Comparison of ENCODE assay signal across 8 mouse cellular contexts in genomic region chr11:78512025-78512957, GRCm38 (mm10). TPM values are rescaled to one million over a fixed set of nuclear protein-coding genes. Genes with fewer than 3 reads are reported as not detected.
A peak's percentile ranks its signal among the peaks of the same experiment; 100 is the strongest.
DNase-seq lines count a peak whose midpoint lies in the region; ATAC-seq lines count a peak whose summit lies in the region.

Tmem199 (minus strand) TSS chr11:78512172.
Poldip2 (plus strand) TSS chr11:78512193.

- H3K9me3 ChIP-seq in heart, embryonic 13.5 days: no peaks in the 10 kb centered on the region
- H3K9me3 ChIP-seq in liver, embryonic 12.5 days (replicated peaks): no peaks in the 10 kb centered on the region
- no peaks in the 10 kb centered on the region for H3K9me3 ChIP-seq in stomach, embryonic 15.5 days

- H3K9ac ChIP-seq in heart, embryonic 13.5 days: peak within 1 kb of the TSS; percentile 97
- peak within 1 kb of the TSS; percentile 95 for H3K9ac ChIP-seq in liver, embryonic 12.5 days
- peak within 1 kb of the TSS; percentile 98 for H3K9ac ChIP-seq in stomach, embryonic 15.5 days

- H3K27ac ChIP-seq in heart, embryonic 13.5 days (replicated peaks): peak within 1 kb of the TSS; percentile 90
- H3K27ac ChIP-seq in liver, embryonic 12.5 days: peak within 1 kb of the TSS; percentile 84
- H3K27ac ChIP-seq in stomach, embryonic 15.5 days: peak within 1 kb of the TSS; percentile 70

- peak within 1 kb of the TSS; percentile 90 for H3K4me2 ChIP-seq in heart, embryonic 13.5 days
- peak within 1 kb of the TSS; percentile 92 for H3K4me2 ChIP-seq in liver, embryonic 12.5 days
- H3K4me2 ChIP-seq in stomach, embryonic 15.5 days: peak within 1 kb of the TSS; percentile 87

- H3K4me3 ChIP-seq in heart, embryonic 13.5 days: peak within 1 kb of the TSS; percentile 96
- peak within 1 kb of the TSS; percentile 86 for H3K4me3 ChIP-seq in liver, embryonic 12.5 days
- peak within 1 kb of the TSS; percentile 96 for H3K4me3 ChIP-seq in stomach, embryonic 15.5 days (replicated peaks)

- no peaks in the 10 kb centered on the region for H3K27me3 ChIP-seq in heart, embryonic 13.5 days (replicated peaks)
- no peaks in the 10 kb centered on the region for H3K27me3 ChIP-seq in liver, embryonic 12.5 days (replicated peaks)
- H3K27me3 ChIP-seq in stomach, embryonic 15.5 days (replicated peaks): no peaks in the 10 kb centered on the region

- peaks cover 22% of the 10 kb centered on the region for H3K4me1 ChIP-seq in heart, embryonic 13.5 days
- H3K4me1 ChIP-seq in liver, embryonic 12.5 days: peaks cover 25% of the 10 kb centered on the region
- H3K4me1 ChIP-seq in stomach, embryonic 15.5 days: peaks cover 5% of the 10 kb centered on the region; the same call in 1 of the 2 replicates

- peak; percentile 94 for DNase-seq in CD4-positive helper T cell, adult 2 months (ENCODE audit: low read depth, low spot score)
- peak; percentile 86 for DNase-seq in brain, embryonic 18.5 days (ENCODE audit: low read depth, low spot score)
- DNase-seq in kidney, postnatal 10 days: peak; percentile 95
- peak; percentile 82 to 89 for DNase-seq in natural killer cell, adult 2 months (ENCODE audit: low spot score in 2 of 2)

- ATAC-seq in erythroid progenitor cell, adult 5-6 weeks (replicated peaks; ENCODE audit: low FRiP score, poor library complexity, severe bottlenecking): peak; percentile 97
- peak; percentile 98 for ATAC-seq in heart, embryonic 13.5 days (ENCODE audit: extremely low read depth, insufficient number of reproducible peaks, low FRiP score, low TSS enrichment)
- peak; percentile 95 for ATAC-seq in liver, embryonic 12.5 days
- ATAC-seq in stomach, embryonic 15.5 days (ENCODE audit: insufficient read depth, low FRiP score, low read depth): peak; percentile 95

- WGBS in heart, embryonic 13.5 days: 1% methylated on average over 67 of the region's 67 CpGs
- WGBS in liver, embryonic 12.5 days (ENCODE audit: insufficient replicate concordance): under 1% methylated on average over 67 of the region's 67 CpGs
- under 1% methylated on average over 66 of the region's 67 CpGs for whole genome bisulfite sequencing in stomach, embryonic 15.5 days

- peaks cover 63% of the 10 kb centered on the region for H3K36me3 ChIP-seq in heart, embryonic 13.5 days
- peaks cover 62% of the 10 kb centered on the region for H3K36me3 ChIP-seq in liver, embryonic 12.5 days
- peaks cover 31% of the 10 kb centered on the region for H3K36me3 ChIP-seq in stomach, embryonic 15.5 days

RNA-seq across cellular contexts. Expression of gene Tmem199, which starts in this region (rescaled TPM):
- 2.5 TPM in 1 of 2 replicates, not detected in the other for total RNA-seq in erythroid progenitor cell, adult 5-6 weeks (2015; ENCODE audit: low replicate concordance)
- 7.7 and 10.1 TPM in 2 replicates for total RNA-seq in erythroid progenitor cell, adult 5-6 weeks (2017; ENCODE audit: low replicate concordance)
- 43.9 and 45.6 TPM in 2 replicates for polyA plus RNA-seq in heart, embryonic 13.5 days (2015; fragmentation: Nextera tagmentation; extraction: Ambion mirVana)
- 40.6 and 41.7 TPM in 2 replicates for polyA plus RNA-seq in liver, embryonic 12.5 days (2016; fragmentation: Nextera tagmentation; extraction: Ambion mirVana)
- polyA plus RNA-seq in stomach, embryonic 15.5 days (2015; fragmentation: Nextera tagmentation; extraction: Ambion mirVana): 45.5 and 47.2 TPM in 2 replicates

RNA-seq across cellular contexts. Expression of gene Poldip2, which starts in this region (rescaled TPM):
- total RNA-seq in erythroid progenitor cell, adult 5-6 weeks (2015; ENCODE audit: low replicate concordance): 8.6 and 9.6 TPM in 2 replicates
- 4.0 and 8.1 TPM in 2 replicates for total RNA-seq in erythroid progenitor cell, adult 5-6 weeks (2017; ENCODE audit: low replicate concordance)
- polyA plus RNA-seq in heart, embryonic 13.5 days (2015; fragmentation: Nextera tagmentation; extraction: Ambion mirVana): 139 and 151 TPM in 2 replicates
- 96.0 and 96.7 TPM in 2 replicates for polyA plus RNA-seq in liver, embryonic 12.5 days (2016; fragmentation: Nextera tagmentation; extraction: Ambion mirVana)
- polyA plus RNA-seq in stomach, embryonic 15.5 days (2015; fragmentation: Nextera tagmentation; extraction: Ambion mirVana): 131 and 145 TPM in 2 replicates

Comparison
In these comparisons a context has a peak if more than half of its experiments do, and no peak if none do; other contexts are left out.
1. Peak in every context shown above with its lines: DNase-seq, ATAC-seq, H3K4me3 ChIP-seq and H3K27ac ChIP-seq.